Mouse (Mus musculus) stomach, postnatal 0 days (tissue): ENCODE measurements at regions not wholly inside any gene's neighbourhood (a gene's known extent, or its start where the extent isn't known, plus 50 kb on each side); places are given as distances from the start of the nearest gene placed in this dataset.

ENCODE experiments used
- CTCF ChIP-seq: IDR thresholded peaks from 2 replicates; pipeline ENCODE4 v1.5.1; 2016; ENCODE audit warnings: antibody characterized with exemption, low read depth, mild to moderate bottlenecking, moderate library complexity
- EP300 ChIP-seq: optimal IDR thresholded peaks from 2 replicates; pipeline ENCODE3; 2016; ENCODE audit warnings: antibody characterized with exemption

DNA sequence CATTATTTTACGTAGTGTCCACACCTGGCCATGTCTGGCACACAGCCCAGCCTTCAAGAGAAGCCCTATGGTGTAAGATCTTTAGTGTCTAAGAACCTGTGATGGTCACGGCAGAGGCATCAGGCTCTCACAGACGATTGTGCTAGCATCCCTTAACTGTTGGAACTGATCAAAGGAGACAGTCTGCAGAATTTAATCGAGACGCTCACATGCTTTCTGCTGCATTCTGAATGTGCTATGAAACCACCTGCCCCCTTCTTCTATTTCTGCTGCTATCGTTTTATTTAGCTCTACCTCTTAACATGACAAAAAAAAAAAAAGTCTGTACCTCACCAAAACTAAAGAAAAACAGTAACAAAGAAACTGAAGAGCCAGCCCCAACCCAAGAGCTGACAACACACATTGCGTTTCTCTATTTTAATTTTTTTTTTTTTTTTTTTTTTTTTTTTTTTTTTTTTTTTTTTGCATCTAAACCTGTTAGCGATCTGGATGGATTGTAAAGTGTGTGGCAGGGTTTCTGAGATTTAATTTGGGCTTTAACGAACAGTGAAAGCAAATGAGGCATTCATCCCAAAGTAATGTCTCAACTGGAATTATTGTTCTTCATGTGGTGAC lies 209.6 kb upstream of the Clint1 start:
- TF ChIP-seq CTCF = no peak
- no peak for TF ChIP-seq EP300
